Mouse (Mus musculus) cortical plate, adult 2 months (tissue): ENCODE measurements around the gene Slc25a35. TPM values are rescaled to one million over a fixed set of nuclear protein-coding genes. Genes with fewer than 3 reads are reported as not detected.
"Not testable (repeated sequence)": the region's sequence is repeated elsewhere in the genome, so short reads cannot be mapped to it uniquely, and the experiment has no call there.

Experiments used
- H3K27ac ChIP-seq: fragments of 200-500 bp; 2 replicates; pipeline ENCODE4 v1.5.1; 2012; ENCODE audit warnings: low read length, control low read depth, inconsistent platforms; ENCODE audit not compliant: insufficient read depth
- H3K4me1 ChIP-seq: fragments of 200-500 bp; 2 replicates; pipeline ENCODE4 v1.6.1; 2011; ENCODE audit warnings: low read length; ENCODE audit not compliant: control insufficient read depth, insufficient read depth
- H3K4me3 ChIP-seq: fragments of 200-500 bp; 2 replicates; pipeline ENCODE4 v1.5.1; 2011; ENCODE audit warnings: mild to moderate bottlenecking, low read length, control low read depth; ENCODE audit not compliant: insufficient read depth
- CTCF ChIP-seq: fragments of 200-500 bp; IDR thresholded peaks from 2 replicates; pipeline ENCODE4 v1.5.1; 2011; ENCODE audit warnings: mild to moderate bottlenecking, control low read depth, low read length; ENCODE audit not compliant: insufficient read depth; ENCODE audit errors: extremely low read depth
- POLR2A ChIP-seq: fragments of 200-500 bp; IDR thresholded peaks from 2 replicates; pipeline ENCODE4 v1.6.1; 2011; ENCODE audit warnings: mild to moderate bottlenecking, low read length, control low read depth; ENCODE audit not compliant: insufficient read depth; ENCODE audit errors: extremely low read depth
- polyA plus RNA-seq: library from polyadenylated mRNA; depleted of rRNA; stranded (reverse); fragments of >200 nt; gene quantifications from 2 replicates; pipeline ENCODE4 v1.2.3, GENCODE M21; 2012

Slc25a35 gene
- polyA plus RNA-seq, 1 experiment, result 12.8 TPM

- TF ChIP-seq POLR2A (no peak), CTCF (no peak)
- no peak overlapping the region for H3K27ac ChIP-seq
- no peak overlapping the region for H3K4me3 ChIP-seq
- H3K4me1 ChIP-seq, result no peaks in the 10 kb centered on the region
Observed at GRCm38 (mm10) chr11:69003592-69003991, 35.7 kb downstream of the Slc25a35 start.

DNA sequence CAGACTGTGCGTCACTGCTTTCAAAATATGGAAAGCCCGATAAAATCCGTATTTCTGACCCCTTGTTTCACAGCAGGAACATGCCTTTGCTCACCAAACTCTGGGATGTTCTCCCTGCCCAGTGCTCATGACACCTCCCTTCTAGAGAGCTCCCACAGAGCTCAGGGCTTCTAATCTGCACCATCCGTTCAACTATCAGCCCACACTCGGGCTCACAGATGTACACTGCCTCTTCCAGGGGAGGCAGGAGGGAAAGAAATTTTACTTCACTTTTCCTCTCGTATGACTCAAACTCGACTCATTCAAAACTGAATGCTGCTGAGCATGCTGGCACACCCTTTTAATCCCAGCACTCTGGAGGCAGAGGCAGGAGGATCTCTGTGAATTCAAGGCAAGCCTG lies 37.3 kb downstream of the Slc25a35 start:
- H3K4me1 ChIP-seq, result no peaks in the 10 kb centered on the region
- TF ChIP-seq CTCF, result no peak
- no peak for TF ChIP-seq POLR2A

DNA sequence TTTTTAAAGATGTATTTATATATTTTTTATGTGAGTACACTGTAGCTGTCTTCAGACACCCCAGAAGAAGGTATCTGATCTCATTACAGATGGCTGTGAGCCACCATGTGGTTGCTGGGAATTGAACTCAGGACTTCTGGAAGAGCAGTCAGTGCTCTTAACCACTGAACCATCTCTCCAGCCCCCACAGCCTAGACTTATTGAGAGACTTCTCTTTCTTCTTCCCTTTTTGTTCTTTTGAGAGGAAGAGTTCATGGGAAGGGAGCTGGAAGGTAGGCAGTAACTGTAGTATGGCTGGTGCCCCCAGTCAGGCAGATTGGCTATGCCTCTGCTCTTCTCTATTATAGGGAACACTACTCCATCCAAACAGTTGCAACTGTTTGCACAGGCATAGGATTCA lies 38.6 kb downstream of the Slc25a35 start:
- H3K4me3 ChIP-seq, H3K4me1 ChIP-seq, H3K27ac ChIP-seq: not testable (repeated sequence)

More for the DNA sequence above, 37.3 kb downstream of the Slc25a35 start:
- Histone ChIP-seq H3K4me3 (no peak overlapping the region), H3K27ac (no peak overlapping the region)

DNA sequence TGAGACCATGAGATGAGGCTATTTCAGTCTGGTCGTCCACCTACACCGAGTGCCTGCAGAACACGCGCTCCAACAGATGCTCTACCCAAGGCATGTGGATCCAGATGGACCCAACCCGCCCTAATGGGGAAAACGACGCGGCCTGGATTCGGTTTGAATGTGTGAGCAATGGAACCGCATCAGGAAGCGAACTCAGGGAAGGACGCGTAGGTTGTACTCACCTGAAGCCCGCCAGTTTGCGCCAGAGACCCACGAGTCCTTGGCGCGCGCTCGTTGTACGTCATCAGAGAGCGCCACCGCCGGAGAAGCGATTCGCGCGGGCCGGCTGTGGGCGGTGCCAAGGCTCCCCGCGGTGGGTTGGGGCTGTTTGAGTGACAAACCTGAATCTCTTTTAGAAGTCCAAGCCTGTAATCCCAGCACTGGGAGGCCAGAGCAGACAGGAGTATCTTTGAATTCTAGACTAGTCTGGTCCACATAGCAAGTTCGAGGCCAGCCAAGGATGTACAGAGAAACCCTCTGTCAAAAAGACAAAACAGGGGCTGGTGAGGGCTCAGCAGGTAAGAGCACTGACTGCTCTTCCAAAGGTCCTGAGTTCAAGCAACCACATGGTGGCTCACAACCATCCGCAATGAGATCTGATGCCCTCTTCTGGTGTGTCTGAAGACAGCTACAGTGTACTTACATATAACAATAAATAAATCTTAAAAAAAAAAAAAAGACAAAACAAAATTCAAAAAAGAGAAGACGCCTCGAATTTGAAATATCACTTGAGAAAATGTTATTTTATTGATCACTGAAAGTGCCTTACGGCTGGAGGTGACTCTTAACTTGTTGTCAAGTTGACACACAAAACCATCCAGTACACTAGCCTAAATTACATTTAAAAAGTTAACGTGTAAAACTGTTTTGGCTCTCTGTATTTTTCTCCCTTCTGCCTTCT lies 40.5 kb downstream of the Slc25a35 start, which contains the start of gene Pfas:
TSS of gene Pfas (minus strand) at position 279 of the 940 bp plus-strand sequence.
- H3K4me3 ChIP-seq, result peak within 1 kb of the TSS; percentile 75
- H3K27ac ChIP-seq, result no peak within 1 kb of the TSS
- TF ChIP-seq CTCF, result no peak
- TF ChIP-seq POLR2A, result peak; percentile 55; the same call in 1 of the 2 replicates
- no peaks in the 10 kb centered on the region for H3K4me1 ChIP-seq

DNA sequence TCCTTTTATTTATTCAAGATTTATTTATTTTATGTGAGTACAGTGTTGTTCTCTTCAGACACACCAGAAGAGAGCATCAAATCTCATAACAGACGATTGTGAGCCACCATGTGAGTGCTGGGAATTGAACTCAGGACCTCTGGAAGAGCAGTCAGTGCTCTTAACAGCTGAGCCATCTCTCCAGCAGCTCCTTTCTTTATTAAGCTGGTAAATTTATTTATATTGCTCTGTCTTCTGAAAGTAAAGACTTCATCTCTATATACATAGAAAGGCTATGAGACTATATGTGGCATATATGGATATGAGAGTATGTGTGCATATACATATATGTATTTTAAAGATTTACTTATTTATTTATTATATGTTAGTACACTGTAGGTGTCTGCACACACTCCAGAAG lies 41.6 kb downstream of the Slc25a35 start:
- no peaks in the 10 kb centered on the region for H3K4me1 ChIP-seq
- H3K4me3 ChIP-seq, result no peak overlapping the region
- TF ChIP-seq CTCF (no peak), POLR2A (no peak)
- no peak overlapping the region for H3K27ac ChIP-seq

DNA sequence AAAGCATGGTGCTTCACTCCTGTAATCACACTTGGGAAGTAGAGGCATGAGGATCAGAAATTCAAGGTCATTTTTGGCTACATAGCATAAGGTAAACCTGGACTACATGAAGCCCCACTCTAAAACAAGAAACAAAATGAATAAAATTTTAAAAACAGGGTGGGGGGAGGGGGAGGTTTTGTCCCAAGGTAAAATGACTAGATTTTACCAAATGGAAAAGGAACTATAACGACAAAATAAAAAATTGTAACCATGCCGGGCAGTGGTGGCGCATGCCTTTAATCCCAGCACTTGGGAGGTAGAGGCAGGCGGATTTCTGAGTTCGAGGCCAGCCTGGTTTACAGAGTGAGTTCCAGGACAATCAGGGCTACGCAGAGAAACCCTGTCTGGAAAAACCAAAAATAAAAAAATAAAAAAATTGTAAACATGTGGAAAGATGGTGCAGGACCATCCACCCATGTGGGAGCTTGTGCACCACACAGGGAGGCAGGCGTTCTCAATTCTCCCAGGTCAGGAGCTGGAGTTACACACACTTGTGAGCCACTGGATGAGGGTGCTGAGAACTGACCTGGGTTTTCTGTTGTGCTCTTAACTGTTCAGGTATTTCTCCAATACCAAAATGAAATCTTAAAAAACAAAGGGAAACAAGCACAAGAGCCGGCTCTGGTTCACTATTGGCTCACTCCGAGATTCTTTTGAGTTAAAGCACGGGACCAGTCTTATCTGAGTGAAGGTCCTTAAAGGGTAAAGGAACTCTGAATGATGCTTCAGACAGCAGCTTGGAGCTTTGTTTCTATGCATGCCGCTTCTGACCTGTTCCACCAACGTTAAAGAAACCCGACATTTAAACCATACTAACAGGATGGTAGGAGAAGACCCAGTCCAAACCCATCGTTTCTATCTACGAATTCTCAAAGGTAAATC lies 42.7 kb downstream of the Slc25a35 start:
- Histone ChIP-seq H3K27ac (no peak overlapping the region), H3K4me1 (no peaks in the 10 kb centered on the region), H3K4me3 (no peak overlapping the region)
- TF ChIP-seq POLR2A (no peak), CTCF (no peak)

DNA sequence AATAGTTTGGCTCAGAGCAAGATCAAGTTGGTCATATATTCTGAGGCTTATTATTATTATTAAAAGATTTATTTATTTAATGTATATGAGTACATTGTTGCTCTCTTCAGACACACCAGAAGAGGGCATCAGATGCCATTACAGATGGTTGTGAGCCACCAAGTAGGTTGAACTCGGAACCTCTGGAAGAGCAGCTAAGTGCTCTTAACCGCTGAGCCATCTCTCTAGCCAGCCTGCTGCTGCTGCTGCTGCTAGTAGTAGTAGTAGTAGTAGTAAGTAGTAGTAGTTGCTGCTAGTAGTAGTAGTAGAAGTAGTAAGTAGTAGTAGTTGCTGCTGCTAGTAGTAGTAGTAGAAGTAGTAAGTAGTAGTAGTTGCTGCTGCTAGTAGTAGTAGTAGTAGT lies 43.5 kb downstream of the Slc25a35 start:
- H3K27ac ChIP-seq, H3K4me1 ChIP-seq: not testable (repeated sequence)
- H3K4me3 ChIP-seq, result peak overlapping the region; percentile 37; the same call in 1 of the 2 replicates

DNA sequence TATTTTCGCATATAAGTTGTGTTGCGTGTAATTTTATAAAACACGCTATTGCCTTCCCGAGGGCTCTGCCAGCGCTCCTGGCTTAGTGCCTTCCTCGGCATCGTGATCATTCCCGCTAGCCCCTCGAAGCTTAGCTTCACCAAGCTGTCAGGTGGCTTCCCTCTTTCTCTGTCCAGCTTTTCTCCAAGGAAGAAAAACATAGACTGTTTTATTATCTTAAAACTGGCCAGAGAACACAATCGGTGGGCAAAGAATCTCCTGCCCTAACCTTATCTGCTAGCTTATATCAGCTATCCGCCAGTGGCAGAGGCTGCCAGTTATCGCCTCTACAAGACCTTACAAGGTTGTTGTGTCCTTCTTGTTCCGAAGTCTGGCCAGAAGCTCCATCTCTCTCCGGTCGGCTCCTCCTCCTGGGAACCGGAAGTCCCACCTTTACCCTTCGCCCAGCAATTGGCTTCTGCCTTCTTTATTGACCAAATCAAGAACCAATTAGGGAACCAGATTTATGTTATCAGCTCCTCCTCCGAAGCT lies 44.2 kb downstream of the Slc25a35 start:
- H3K27ac ChIP-seq, result peak overlapping the region; percentile 20; the same call in 1 of the 2 replicates
- TF ChIP-seq CTCF (no peak), POLR2A (peak; percentile 97)
- H3K4me1 ChIP-seq, result peaks cover 4% of the 10 kb centered on the region
- H3K4me3 ChIP-seq, result peak overlapping the region; percentile 37

DNA sequence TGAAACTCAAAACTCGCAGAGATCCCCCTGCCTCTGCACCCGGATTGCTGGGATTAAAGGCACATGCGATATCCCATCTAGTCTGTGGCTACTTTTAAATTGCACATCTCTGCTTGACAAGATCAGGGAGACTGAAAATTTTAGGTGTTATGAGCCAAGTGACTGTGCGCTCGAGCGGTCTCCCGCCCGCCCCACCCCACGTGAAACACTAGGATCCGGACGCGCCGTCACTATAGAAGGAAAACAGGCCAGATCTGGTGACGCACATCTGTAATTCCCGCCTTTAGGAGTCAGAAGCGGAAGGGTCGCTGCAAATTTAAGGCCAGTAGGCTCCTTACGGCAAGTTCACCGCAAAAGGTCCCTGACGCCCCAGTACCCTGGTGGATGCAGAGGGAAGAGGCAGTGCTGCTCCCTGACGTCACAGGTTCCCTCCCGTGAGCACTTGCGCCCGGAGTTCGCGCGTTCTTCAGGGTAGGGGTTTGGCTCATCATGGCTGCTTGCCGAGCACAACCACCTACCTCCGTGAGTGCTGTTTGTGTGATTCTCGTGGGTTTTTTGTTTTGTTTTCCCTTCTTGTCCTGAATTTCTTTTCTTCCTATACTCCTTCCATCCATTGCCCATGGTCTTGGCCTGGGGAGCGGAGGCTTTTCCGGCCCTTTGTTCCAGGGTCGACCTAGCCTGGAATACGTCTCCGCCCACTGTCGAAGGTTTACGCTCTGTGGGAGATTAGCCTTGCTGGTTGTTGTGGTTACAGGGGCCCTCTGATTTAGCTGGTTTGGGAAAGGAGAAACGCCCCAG lies 47.9 kb downstream of the Slc25a35 start, which contains the start of gene Ctc1:
TSS of gene Ctc1 (plus strand) at position 268 of the 798 bp plus-strand sequence.
- H3K4me1 ChIP-seq, result peaks cover 4% of the 10 kb centered on the region
- H3K4me3 ChIP-seq, result peak within 1 kb of the TSS; percentile 48
- no peak within 1 kb of the TSS for H3K27ac ChIP-seq
- peak; percentile 50 for TF ChIP-seq CTCF
- peak; percentile 82 for TF ChIP-seq POLR2A
